Mouse (Mus musculus) limb, embryonic 15.5 days (tissue): ENCODE results near the gene Rapgef5. TPM values are rescaled to one million over a fixed set of nuclear protein-coding genes. Genes with fewer than 3 reads are reported as not detected.

Experiments used
- ATAC-seq: fragments of 200-750 bp; cut with Nextera tagmentation; 2 replicates; pipeline ENCODE4 v1.8.0; 2017; ENCODE audit warnings: low read depth, moderate TSS enrichment; ENCODE audit not compliant: insufficient number of reproducible peaks, low FRiP score, low TSS enrichment
- H3K27ac ChIP-seq: fragments of 300-500 bp; sonication (generic); 2 replicates; pipeline ENCODE4 v1.5.1; 2015; ENCODE audit warnings: moderate library complexity, mild to moderate bottlenecking, inconsistent platforms
- H3K27me3 ChIP-seq: fragments of 300-500 bp; sonication (generic); 2 replicates; pipeline ENCODE4 v1.6.1; 2015; ENCODE audit warnings: inconsistent platforms
- H3K36me3 ChIP-seq: fragments of 300-500 bp; sonication (generic); 2 replicates; pipeline ENCODE4 v1.6.1; 2015; ENCODE audit warnings: inconsistent platforms
- H3K4me1 ChIP-seq: fragments of 300-500 bp; sonication (generic); 2 replicates; pipeline ENCODE4 v1.6.1; 2015; ENCODE audit warnings: inconsistent platforms
- H3K4me2 ChIP-seq: fragments of 300-500 bp; sonication (generic); 2 replicates; pipeline ENCODE4 v1.6.1; 2015; ENCODE audit warnings: mild to moderate bottlenecking, inconsistent platforms
- H3K4me3 ChIP-seq: fragments of 300-500 bp; sonication (generic); 2 replicates; pipeline ENCODE4 v1.5.1; 2015; ENCODE audit warnings: mild to moderate bottlenecking, inconsistent platforms
- H3K9ac ChIP-seq: fragments of 300-500 bp; sonication (generic); 2 replicates; pipeline ENCODE4 v1.6.1; 2015; ENCODE audit warnings: inconsistent platforms
- H3K9me3 ChIP-seq: fragments of 300-500 bp; sonication (generic); 2 replicates; pipeline ENCODE4 v1.6.1; 2016; ENCODE audit warnings: inconsistent platforms
- WGBS: fragments of 180-500 bp; shearing (Covaris S2); methylation state at CpG from one replicate; pipeline ENCODE4 v1.1.7; 2015; 5-methylcytosine and 5-hydroxymethylcytosine counted together
- polyA plus RNA-seq: library from polyadenylated mRNA; unstranded; fragments of >200 nt; fragmentation: Nextera tagmentation; extraction: Ambion mirVana; gene quantifications from 2 replicates; pipeline ENCODE4 v1.2.1, GENCODE M21; 2015

The Rapgef5 gene
- polyA plus RNA-seq, 1 experiment from 2014 or later, result 7.8 TPM

GRCm38 (mm10) chr12:117534087-117534751 lies 17.9 kb downstream of the Rapgef5 start:
- peaks cover 39% of the 10 kb centered on the region for H3K27me3 ChIP-seq
- peak overlapping the region; percentile 67 for H3K27ac ChIP-seq
- H3K4me2 ChIP-seq, result peak overlapping the region; percentile 97
- WGBS, result under 1% methylated on average over 63 of the region's 66 CpGs
- no peaks in the 10 kb centered on the region for H3K36me3 ChIP-seq
- ATAC-seq, result no peak
- H3K4me1 ChIP-seq, result peaks cover 14% of the 10 kb centered on the region
- peak overlapping the region; percentile 65 for H3K4me3 ChIP-seq
- H3K9me3 ChIP-seq, result no peaks in the 10 kb centered on the region
- H3K9ac ChIP-seq, result peak overlapping the region; percentile 42

GRCm38 (mm10) chr12:117540352-117540751 lies 24.1 kb downstream of the Rapgef5 start:
- Histone ChIP-seq H3K4me1 (0 out of 2 replicates have a peak, but pooled peaks cover 5% of the 10 kb centered on the region), H3K27me3 (peaks cover 6% of the 10 kb centered on the region; the same call in 1 of the 2 replicates), H3K36me3 (no peaks in the 10 kb centered on the region), H3K4me3 (no peak overlapping the region), H3K9ac (no peak overlapping the region), H3K9me3 (no peaks in the 10 kb centered on the region), H3K27ac (no peak overlapping the region), H3K4me2 (no peak overlapping the region)
- 43% methylated on average over 2 of the region's 2 CpGs for whole genome bisulfite sequencing
- ATAC-seq, result no peak

- ATAC-seq, result no peak
- no peak overlapping the region for H3K27ac ChIP-seq
- no peak overlapping the region for H3K4me2 ChIP-seq
- no peak overlapping the region for H3K9ac ChIP-seq
- WGBS, result 80% methylated on average over 6 of the region's 6 CpGs
- no peaks in the 10 kb centered on the region for H3K36me3 ChIP-seq
- H3K4me1 ChIP-seq, result 0 out of 2 replicates have a peak, but pooled peaks cover 5% of the 10 kb centered on the region
- H3K9me3 ChIP-seq, result no peaks in the 10 kb centered on the region
- H3K4me3 ChIP-seq, result no peak overlapping the region
- H3K27me3 ChIP-seq, result no peaks in the 10 kb centered on the region
Observed at GRCm38 (mm10) chr12:117545277-117545676, 29.0 kb downstream of the Rapgef5 start.

GRCm38 (mm10) chr12:117553353-117553752 lies 37.1 kb downstream of the Rapgef5 start:
- Histone ChIP-seq H3K27me3 (no peaks in the 10 kb centered on the region), H3K9me3 (no peaks in the 10 kb centered on the region), H3K36me3 (no peaks in the 10 kb centered on the region), H3K4me3 (no peak overlapping the region), H3K4me1 (no peaks in the 10 kb centered on the region), H3K4me2 (no peak overlapping the region), H3K27ac (no peak overlapping the region), H3K9ac (no peak overlapping the region)
- ATAC-seq, result no peak
- 64% methylated on average over 5 of the region's 5 CpGs for WGBS

GRCm38 (mm10) chr12:117554612-117555063 lies 38.4 kb downstream of the Rapgef5 start:
- H3K27ac ChIP-seq, result no peak overlapping the region
- H3K9me3 ChIP-seq, result no peaks in the 10 kb centered on the region
- no peak overlapping the region for H3K4me3 ChIP-seq
- WGBS, result 97% methylated on average over 1 of the region's 1 CpGs
- H3K36me3 ChIP-seq, result no peaks in the 10 kb centered on the region
- H3K4me1 ChIP-seq, result no peaks in the 10 kb centered on the region
- no peak for ATAC-seq
- H3K9ac ChIP-seq, result no peak overlapping the region
- no peaks in the 10 kb centered on the region for H3K27me3 ChIP-seq
- H3K4me2 ChIP-seq, result no peak overlapping the region

GRCm38 (mm10) chr12:117560450-117560849 lies 44.2 kb downstream of the Rapgef5 start:
- H3K27ac ChIP-seq, result no peak overlapping the region
- no peak overlapping the region for H3K4me3 ChIP-seq
- H3K4me2 ChIP-seq, result no peak overlapping the region
- ATAC-seq, result no peak
- H3K4me1 ChIP-seq, result no peaks in the 10 kb centered on the region
- H3K36me3 ChIP-seq, result no peaks in the 10 kb centered on the region
- H3K9me3 ChIP-seq, result no peaks in the 10 kb centered on the region
- no peak overlapping the region for H3K9ac ChIP-seq
- no peaks in the 10 kb centered on the region for H3K27me3 ChIP-seq
- WGBS, result 77% methylated on average over 11 of the region's 11 CpGs

GRCm38 (mm10) chr12:117561411-117562059 lies 45.3 kb downstream of the Rapgef5 start:
- Histone ChIP-seq H3K4me3 (no peak overlapping the region), H3K27me3 (no peaks in the 10 kb centered on the region), H3K9me3 (no peaks in the 10 kb centered on the region), H3K9ac (no peak overlapping the region), H3K27ac (no peak overlapping the region), H3K4me1 (no peaks in the 10 kb centered on the region), H3K36me3 (no peaks in the 10 kb centered on the region), H3K4me2 (no peak overlapping the region)
- WGBS, result 82% methylated on average over 6 of the region's 6 CpGs
- ATAC-seq, result no peak

- Histone ChIP-seq H3K4me2 (no peak overlapping the region), H3K27me3 (no peaks in the 10 kb centered on the region), H3K27ac (no peak overlapping the region), H3K4me1 (no peaks in the 10 kb centered on the region), H3K9ac (no peak overlapping the region), H3K9me3 (no peaks in the 10 kb centered on the region), H3K36me3 (no peaks in the 10 kb centered on the region), H3K4me3 (no peak overlapping the region)
- 93% methylated on average over 3 of the region's 3 CpGs for WGBS
- no peak for ATAC-seq
Observed at GRCm38 (mm10) chr12:117562085-117562484, 45.8 kb downstream of the Rapgef5 start.

GRCm38 (mm10) chr12:117563859-117564258 lies 47.6 kb downstream of the Rapgef5 start:
- no peak overlapping the region for H3K4me3 ChIP-seq
- no peak overlapping the region for H3K9ac ChIP-seq
- no peak for ATAC-seq
- H3K4me1 ChIP-seq, result no peaks in the 10 kb centered on the region
- H3K9me3 ChIP-seq, result no peaks in the 10 kb centered on the region
- 34% methylated on average over 6 of the region's 6 CpGs for WGBS
- H3K27me3 ChIP-seq, result no peaks in the 10 kb centered on the region
- H3K36me3 ChIP-seq, result no peaks in the 10 kb centered on the region
- H3K27ac ChIP-seq, result no peak overlapping the region
- H3K4me2 ChIP-seq, result no peak overlapping the region

- WGBS, result 78% methylated on average over 4 of the region's 4 CpGs
- ATAC-seq, result no peak
- H3K4me1 ChIP-seq, result no peaks in the 10 kb centered on the region
Observed at GRCm38 (mm10) chr12:117566298-117566697, 50.0 kb downstream of the Rapgef5 start.

GRCm38 (mm10) chr12:117569671-117570070 lies 53.4 kb downstream of the Rapgef5 start:
- H3K27ac ChIP-seq, result no peak overlapping the region
- WGBS, result 29% methylated on average over 2 of the region's 2 CpGs
- H3K4me3 ChIP-seq, result no peak overlapping the region
- no peak overlapping the region for H3K4me2 ChIP-seq
- H3K9me3 ChIP-seq, result no peaks in the 10 kb centered on the region
- no peak for ATAC-seq
- no peak overlapping the region for H3K9ac ChIP-seq
- no peaks in the 10 kb centered on the region for H3K36me3 ChIP-seq
- no peaks in the 10 kb centered on the region for H3K27me3 ChIP-seq
- no peaks in the 10 kb centered on the region for H3K4me1 ChIP-seq

More at GRCm38 (mm10) chr12:117566298-117566697, 50.0 kb downstream of the Rapgef5 start:
- H3K4me2 ChIP-seq, result no peak overlapping the region
- H3K36me3 ChIP-seq, result no peaks in the 10 kb centered on the region
- H3K9ac ChIP-seq, result no peak overlapping the region
- H3K27me3 ChIP-seq, result no peaks in the 10 kb centered on the region
- no peaks in the 10 kb centered on the region for H3K9me3 ChIP-seq
- no peak overlapping the region for H3K27ac ChIP-seq
- H3K4me3 ChIP-seq, result no peak overlapping the region

GRCm38 (mm10) chr12:117584256-117584655 lies 68.0 kb downstream of the Rapgef5 start:
- 84% methylated on average over 4 of the region's 4 CpGs for WGBS
- no peaks in the 10 kb centered on the region for H3K36me3 ChIP-seq
- H3K4me2 ChIP-seq, result no peak overlapping the region
- H3K9ac ChIP-seq, result no peak overlapping the region
- H3K27me3 ChIP-seq, result no peaks in the 10 kb centered on the region
- no peak for ATAC-seq
- H3K9me3 ChIP-seq, result no peaks in the 10 kb centered on the region
- H3K4me1 ChIP-seq, result no peaks in the 10 kb centered on the region
- no peak overlapping the region for H3K27ac ChIP-seq
- H3K4me3 ChIP-seq, result no peak overlapping the region
